Mouse (Mus musculus): Measurements from ENCODE around the gene Tob2. TPM values are rescaled to one million over a fixed set of nuclear protein-coding genes. Genes with fewer than 3 reads are reported as not detected.

Tob2 gene
- polyA plus RNA-seq, 1 experiment from 2014 or later, result 27.3 TPM

GRCm38 (mm10) chr15:81839634-81840033 is 19.0 kb downstream of the Tob2 start:
- CTCF ChIA-PET, result interaction anchor here (1.2 to 2.0 kb wide), 3 partner anchors 8 to 19 kb away, joined by 3 to 7 read pairs (median 7); partner anchors contain the start of gene Tob2
- in situ Hi-C loops (cut with MboI; ENCODE audit: low pct_unique_long_range_greater_than_20kb), result no loop called here
- TF ChIP-seq CTCF (IDR thresholded peaks at IDR 0.05), result no peak
- ATAC-seq, result peak; percentile 41
- POLR2A ChIA-PET, result no interaction called here
- H3K27me3 ChIP-seq, result no peaks in the 10 kb centered on the region
- DNase-seq (ENCODE audit: low read depth, low spot score), result no peak

DNA sequence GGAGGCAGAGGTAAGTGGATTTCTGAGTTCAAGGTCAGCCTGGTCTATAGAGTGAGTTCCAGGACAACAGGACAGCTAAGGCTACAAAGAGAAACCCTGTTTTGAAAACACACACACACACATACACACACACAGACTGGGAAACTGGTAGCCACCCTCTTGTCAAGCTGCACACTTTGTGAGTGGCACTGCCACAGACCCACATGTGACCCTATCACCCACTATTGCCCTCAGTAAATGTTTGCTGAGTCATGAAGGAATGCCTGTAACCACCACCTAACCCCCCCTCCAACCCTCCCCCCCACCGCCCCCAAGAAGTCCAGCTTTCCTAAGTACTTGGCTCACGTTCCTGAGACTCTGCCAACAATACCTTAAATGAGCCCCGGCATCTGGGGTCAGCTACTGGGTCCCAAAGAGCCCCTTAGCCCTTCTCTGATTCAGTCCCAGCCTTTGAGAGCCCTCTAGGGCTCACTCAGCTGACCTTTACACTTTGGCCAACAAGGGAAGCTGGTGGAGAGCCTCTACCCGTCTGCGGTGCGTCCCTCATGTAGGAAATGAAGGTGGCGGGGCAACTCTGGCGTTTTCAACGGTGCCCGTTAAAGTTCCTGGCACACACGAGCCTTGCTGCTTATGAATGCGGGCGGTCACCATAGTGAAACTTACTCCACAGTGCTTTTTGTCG is 19.9 kb downstream of the Tob2 start:
- in situ Hi-C loops (cut with MboI; ENCODE audit: low pct_unique_long_range_greater_than_20kb), result no loop called here
- CTCF ChIA-PET, result interaction anchor here (1.2 to 2.0 kb wide), 2 partner anchors 11 to 20 kb away, joined by 3 to 7 read pairs; partner anchors contain the start of gene Tob2

DNA sequence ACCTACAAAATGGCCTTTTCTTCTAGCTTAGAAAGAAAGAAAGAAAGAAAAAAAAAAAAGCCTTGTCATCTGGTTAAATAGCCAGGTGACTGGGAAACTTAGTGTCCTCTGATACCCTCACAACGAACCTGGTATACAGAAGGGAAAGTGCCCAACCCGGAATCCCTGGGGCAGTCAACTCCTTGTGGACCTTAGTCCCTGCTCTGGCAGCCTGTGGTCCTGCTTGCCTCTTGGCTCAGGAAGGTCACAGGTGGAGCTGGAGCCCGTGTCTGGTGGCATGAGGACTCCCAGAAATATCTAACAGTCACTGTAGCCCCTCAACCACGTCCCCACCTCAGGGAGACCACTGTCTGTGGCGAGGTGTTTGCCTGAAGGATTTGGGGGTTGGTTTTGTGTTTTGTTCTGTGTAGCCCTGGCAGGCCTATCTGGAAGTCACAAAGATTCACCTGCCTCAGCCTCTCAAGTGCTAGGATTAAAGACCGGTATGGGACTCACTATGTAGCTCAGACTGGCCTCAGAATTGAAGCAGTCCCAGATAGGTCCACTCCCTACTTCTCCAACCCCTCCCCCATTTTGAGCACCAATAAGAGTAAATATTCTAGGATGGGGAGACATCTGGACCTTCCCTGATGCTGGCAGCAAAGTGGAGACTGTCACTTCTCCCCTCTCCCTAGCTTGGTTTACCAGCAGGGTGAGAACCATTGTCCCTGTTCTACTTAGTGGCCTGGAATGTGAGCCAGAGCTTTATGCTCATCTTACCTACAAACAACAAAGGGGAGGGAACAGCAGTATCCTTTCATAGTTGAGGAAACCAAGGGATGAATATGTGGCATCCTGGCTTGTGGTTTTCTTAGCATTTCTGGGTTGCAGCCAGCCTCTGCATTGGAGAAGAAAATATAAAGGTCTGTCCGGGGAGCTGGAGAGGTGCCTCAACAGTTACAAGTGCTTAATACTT is 21.4 kb downstream of the Tob2 start:
- ATAC-seq (no peak), DNase-seq (ENCODE audit: low read depth, low spot score) (no peak)
- in situ Hi-C loops (cut with MboI; ENCODE audit: low pct_unique_long_range_greater_than_20kb), result no loop called here
- H3K27me3 ChIP-seq, result no peaks in the 10 kb centered on the region
- POLR2A ChIA-PET, result interaction anchor here (0.6 kb wide), 1 partner anchor 92 kb away, joined by 3 read pairs; no protein-coding TSS in a partner anchor
- CTCF ChIA-PET, result no interaction called here
- no peak for TF ChIP-seq CTCF (IDR thresholded peaks at IDR 0.05)

More for the DNA sequence above, 19.9 kb downstream of the Tob2 start:
- TF ChIP-seq CTCF (IDR thresholded peaks at IDR 0.05), result no peak
- DNase-seq (ENCODE audit: low read depth, low spot score) (no peak), ATAC-seq (no peak)
- POLR2A ChIA-PET, result no interaction called here
- H3K27me3 ChIP-seq, result no peaks in the 10 kb centered on the region

DNA sequence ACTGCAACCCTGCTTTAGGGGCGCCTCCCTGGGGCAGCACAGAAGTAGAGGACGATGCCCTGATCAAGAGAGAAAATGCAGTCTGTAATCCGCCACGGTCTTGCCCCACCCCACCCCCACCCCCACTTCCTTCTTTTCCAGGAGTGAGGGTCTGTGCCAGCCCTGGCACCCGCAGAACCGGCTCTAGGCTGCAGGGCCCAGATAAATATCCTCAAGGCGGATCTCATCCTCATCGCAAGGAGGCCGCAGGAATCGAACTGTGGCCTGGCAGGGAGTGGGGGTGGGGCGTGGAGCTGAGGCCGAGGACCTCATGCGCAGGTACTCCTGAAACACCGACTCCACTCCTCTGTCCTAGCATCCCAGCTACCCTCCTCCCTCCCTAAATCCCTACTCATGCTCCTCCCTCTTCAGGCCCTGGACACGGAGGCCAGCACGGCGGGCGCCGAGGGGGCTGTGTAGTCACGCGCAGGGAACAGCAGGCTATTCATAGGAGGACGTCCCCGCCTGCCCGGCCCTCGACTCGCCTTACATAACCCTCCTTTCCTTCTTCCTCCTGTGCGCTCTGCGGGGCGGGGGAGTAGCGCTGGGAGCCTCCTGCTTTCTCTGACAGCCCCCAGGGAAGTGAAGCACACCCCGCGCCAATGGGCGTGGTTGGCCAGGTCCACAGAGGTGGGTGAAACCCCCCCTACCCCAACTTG is 22.3 kb downstream of the Tob2 start:
- POLR2A ChIA-PET, result no interaction called here
- in situ Hi-C loops (cut with MboI; ENCODE audit: low pct_unique_long_range_greater_than_20kb), result no loop called here
- TF ChIP-seq CTCF (IDR thresholded peaks at IDR 0.05), result no peak
- no peaks in the 10 kb centered on the region for H3K27me3 ChIP-seq
- ATAC-seq (no peak), DNase-seq (ENCODE audit: low read depth, low spot score) (no peak)
- CTCF ChIA-PET, result no interaction called here

DNA sequence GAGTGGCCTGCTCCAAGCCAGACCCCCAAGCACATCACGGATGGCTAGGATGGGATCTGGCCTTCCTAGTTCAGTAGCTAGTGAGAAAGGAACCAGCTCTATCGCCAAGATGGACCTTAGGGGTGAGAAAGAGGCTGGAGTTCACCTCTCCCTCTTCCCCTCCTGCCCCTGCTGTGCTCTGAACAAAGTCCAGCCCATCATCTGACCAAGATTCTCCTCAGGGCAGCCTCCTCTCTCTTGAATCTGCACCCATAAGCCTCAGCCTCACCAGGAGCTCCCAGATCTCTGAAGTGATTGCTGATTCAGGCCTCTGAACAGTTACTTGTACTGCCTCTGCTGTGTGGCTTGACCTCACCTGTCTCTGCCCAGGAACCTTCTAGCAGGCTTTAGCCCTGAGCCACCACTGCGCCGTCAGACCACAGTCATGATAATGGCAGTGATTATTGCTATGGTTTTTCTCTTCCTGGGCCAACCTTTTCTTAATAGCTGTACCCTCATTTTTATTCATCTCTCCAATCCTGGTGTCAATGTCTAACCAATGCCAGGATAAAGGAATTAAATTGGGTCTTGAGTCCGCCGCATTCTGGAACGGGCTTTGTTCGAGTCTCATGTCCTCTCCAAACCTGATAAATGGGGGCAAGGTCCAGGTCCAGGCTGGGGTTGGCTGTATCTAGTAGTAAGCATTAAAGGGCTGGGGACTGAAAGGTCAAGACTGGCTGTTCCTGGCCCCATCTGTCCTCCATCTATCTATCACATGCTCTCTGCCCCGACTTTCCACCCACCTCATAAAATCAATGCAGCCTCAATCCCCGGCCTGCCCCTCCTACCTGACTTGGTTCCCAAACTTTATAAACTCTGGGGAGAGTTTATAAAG is 23.4 kb downstream of the Tob2 start:
- DNase-seq (ENCODE audit: low read depth, low spot score), result no peak
- H3K27me3 ChIP-seq, result no peaks in the 10 kb centered on the region
- POLR2A ChIA-PET, result interaction anchor here (2.0 kb wide), 2 partner anchors 9 to 19 kb away, joined by 6 read pairs; no protein-coding TSS in a partner anchor
- no peak for ATAC-seq
- CTCF ChIA-PET, result interaction anchor here (1.6 kb wide), 2 partner anchors 13 to 82 kb away, joined by 5 to 6 read pairs; no protein-coding TSS in a partner anchor
- TF ChIP-seq CTCF (IDR thresholded peaks at IDR 0.05), result no peak
- in situ Hi-C loops (cut with MboI; ENCODE audit: low pct_unique_long_range_greater_than_20kb), result no loop called here

DNA sequence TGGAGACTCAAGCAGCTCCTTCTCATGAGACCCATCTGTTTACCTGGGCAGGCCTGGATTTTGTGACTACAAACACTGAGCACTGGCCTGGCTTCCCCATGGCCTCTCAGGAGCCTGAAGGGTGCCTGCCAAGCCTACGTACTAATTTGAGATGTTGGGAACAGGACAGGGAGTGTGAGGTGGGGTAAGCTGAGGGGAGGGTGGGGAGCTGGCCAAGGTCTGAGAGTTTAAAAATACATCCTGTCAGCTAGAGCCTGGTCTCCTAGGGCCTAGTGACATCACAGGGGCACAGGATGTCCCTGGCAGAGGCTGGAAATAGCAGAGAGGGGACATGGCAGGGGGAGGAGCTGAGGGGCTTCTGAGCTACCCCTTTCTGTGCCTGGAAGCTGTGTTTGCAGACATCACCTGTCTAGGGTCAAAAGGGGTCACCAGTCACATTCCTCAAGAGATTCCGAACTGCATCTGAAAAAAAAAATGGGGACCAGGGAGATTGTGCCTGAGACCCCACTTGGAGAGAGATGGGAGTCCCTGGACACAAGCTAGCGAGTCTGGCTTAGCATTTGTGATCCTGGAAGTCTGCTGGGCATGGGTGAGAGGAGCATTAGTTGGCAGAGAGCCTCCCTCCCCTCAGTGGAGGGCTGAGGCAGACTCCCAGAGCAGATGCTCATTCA is 24.3 kb downstream of the Tob2 start:
- DNase-seq (ENCODE audit: low read depth, low spot score) (no peak), ATAC-seq (no peak)
- TF ChIP-seq CTCF (IDR thresholded peaks at IDR 0.05), result no peak
- in situ Hi-C loops (cut with MboI; ENCODE audit: low pct_unique_long_range_greater_than_20kb), result loop anchor here (5.0 kb wide), 1 partner anchor 83 kb away; no protein-coding TSS in a partner anchor
- no peaks in the 10 kb centered on the region for H3K27me3 ChIP-seq
- ChIA-PET POLR2A (interaction anchor here (0.7 to 2.0 kb wide), 4 partner anchors 10 to 78 kb away, joined by 3 to 6 read pairs (median 5); partner anchors contain the start of gene Tob2), CTCF (interaction anchor here (1.1 to 1.6 kb wide), 3 partner anchors 14 to 83 kb away, joined by 3 to 6 read pairs (median 5); no protein-coding TSS in a partner anchor)

- in situ Hi-C loops (cut with MboI; ENCODE audit: low pct_unique_long_range_greater_than_20kb), result loop anchor here (5.0 kb wide), 1 partner anchor 84 kb away; no protein-coding TSS in a partner anchor
- ATAC-seq, result no peak
- ChIA-PET CTCF (interaction anchor here (1.1 to 1.6 kb wide), 2 partner anchors 26 to 84 kb away, joined by 3 to 5 read pairs; no protein-coding TSS in a partner anchor), POLR2A (interaction anchor here (0.7 to 2.0 kb wide), 4 partner anchors 11 to 78 kb away, joined by 3 to 6 read pairs (median 5); partner anchors contain the start of gene Tob2)
- TF ChIP-seq CTCF (IDR thresholded peaks at IDR 0.05), result no peak
- no peak for DNase-seq (ENCODE audit: low read depth, low spot score)
- H3K27me3 ChIP-seq, result no peaks in the 10 kb centered on the region
Measured at GRCm38 (mm10) chr15:81833481-81833880, 25.1 kb downstream of the Tob2 start.

DNA sequence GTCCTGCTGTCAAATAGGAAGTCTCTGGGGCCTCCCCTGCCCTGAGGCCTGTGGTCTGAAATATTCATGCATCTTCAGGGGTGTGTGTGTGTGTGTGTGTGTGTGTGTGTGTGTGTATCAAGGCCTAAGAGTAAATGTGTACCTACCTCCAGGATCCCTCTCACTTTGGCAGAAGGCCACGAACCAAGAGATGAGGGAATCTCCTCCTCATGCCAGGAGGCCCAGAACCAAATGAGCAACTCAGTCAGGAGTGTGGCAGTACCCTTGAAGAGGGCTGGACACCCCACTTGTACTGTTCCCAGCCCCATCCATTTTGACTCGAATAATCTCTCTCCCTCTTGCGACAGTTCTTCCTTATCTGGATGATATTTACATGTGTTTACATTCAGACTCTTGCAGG is 26.4 kb downstream of the Tob2 start:
- in situ Hi-C loops (cut with MboI; ENCODE audit: low pct_unique_long_range_greater_than_20kb), result loop anchor here (5.0 kb wide), 1 partner anchor 85 kb away; no protein-coding TSS in a partner anchor
- DNase-seq (ENCODE audit: low read depth, low spot score) (no peak), ATAC-seq (no peak)

More for the DNA sequence above, 26.4 kb downstream of the Tob2 start:
- POLR2A ChIA-PET, result interaction anchor here (0.6 kb wide), 1 partner anchor 104 kb away, joined by 3 read pairs; the partner anchor contains the start of gene Csdc2
- CTCF ChIA-PET, result interaction anchor here (1.1 to 2.9 kb wide), 4 partner anchors 17 to 84 kb away, joined by 3 to 16 read pairs (median 10); partner anchors contain the start of gene Tob2
- no peak for TF ChIP-seq CTCF (IDR thresholded peaks at IDR 0.05)
- no peaks in the 10 kb centered on the region for H3K27me3 ChIP-seq
